Mouse (Mus musculus): Measurements from ENCODE around the gene Tmem9. TPM values are rescaled to one million over a fixed set of nuclear protein-coding genes. Genes with fewer than 3 reads are reported as not detected.

Tmem9 gene
- total RNA-seq, 2 experiments from 2014 or later: 14.6 to 15.8 TPM

GRCm38 (mm10) chr1:136066621-136067020, 58.7 kb downstream of the Tmem9 start:
- intact Hi-C loops (cut with DNase I): no loop called here
- no peak for DNase-seq (ENCODE audit: low spot score)

GRCm38 (mm10) chr1:136067579-136067978, 59.6 kb downstream of the Tmem9 start:
- DNase-seq (ENCODE audit: low spot score): no peak

GRCm38 (mm10) chr1:136076086-136076485, 68.1 kb downstream of the Tmem9 start:
- DNase-seq (ENCODE audit: low spot score): no peak
- intact Hi-C loops (cut with DNase I): no loop called here

More at GRCm38 (mm10) chr1:136067579-136067978, 59.6 kb downstream of the Tmem9 start:
- intact Hi-C loops (cut with DNase I): no loop called here

GRCm38 (mm10) chr1:136077656-136078055, 69.7 kb downstream of the Tmem9 start:
- intact Hi-C loops (cut with DNase I): no loop called here
- DNase-seq (ENCODE audit: low spot score): no peak

GRCm38 (mm10) chr1:136081161-136081560, 73.2 kb downstream of the Tmem9 start:
- DNase-seq (ENCODE audit: low spot score): no peak
- intact Hi-C loops (cut with DNase I): no loop called here

Other genes with a start within 250 kb of the Tmem9 start
- 10 to 100 TPM; 12.9 to 14.6 TPM for gene Phlda3, start 242.0 kb upstream of the Tmem9 start, total RNA-seq (2021)
- gene Tnni1, start 228.7 kb upstream of the Tmem9 start, total RNA-seq (2021): 1 to 10 TPM; 2.0 to 2.3 TPM
- gene Lad1, start 189.6 kb upstream of the Tmem9 start, total RNA-seq (2021): 1 to 10 TPM; 5.6 to 6.0 TPM
- 1,000 to 10,000 TPM; 8,717 to 8,772 TPM for gene Tnnt2, start 171.8 kb upstream of the Tmem9 start, total RNA-seq (2021)
- gene Pkp1, start 88.9 kb upstream of the Tmem9 start, total RNA-seq (2021): not detected
- under 1 TPM in 1 of 2 experiments, not detected in 1; 0.20 TPM for gene Igfn1, start 1.8 kb upstream of the Tmem9 start, total RNA-seq (2021)
- not detected for gene Ascl5, start 42.7 kb downstream of the Tmem9 start, total RNA-seq (2021)
- gene Cacna1s, start 44.6 kb downstream of the Tmem9 start, total RNA-seq (2021): 1 to 10 TPM; 3.6 to 3.7 TPM
- under 1 TPM; 0.75 TPM for gene Kif21b, start 123.2 kb downstream of the Tmem9 start, total RNA-seq (2021)
- not detected for gene Mroh3, start 204.7 kb downstream of the Tmem9 start, total RNA-seq (2021)
- gene Inava, start 226.1 kb downstream of the Tmem9 start, total RNA-seq (2021): not detected

Data from heart, postnatal 25 days (tissue).